Mouse (Mus musculus) intestine, embryonic 15.5 days (tissue): ENCODE data around the gene Mmd. TPM values are rescaled to one million over a fixed set of nuclear protein-coding genes. Genes with fewer than 3 reads are reported as not detected.
A peak's percentile ranks its signal among the peaks of the same experiment; 100 is the strongest.

Experiments
- ATAC-seq: fragments of 200-750 bp; cut with Nextera tagmentation; 2 replicates; pipeline ENCODE4 v1.8.0; 2017; ENCODE audit warnings: moderate TSS enrichment, moderate library complexity
- H3K27ac ChIP-seq: fragments of 300-500 bp; sonication (generic); 2 replicates; pipeline ENCODE4 v1.5.1; 2015; ENCODE audit warnings: mild to moderate bottlenecking, inconsistent platforms
- H3K27me3 ChIP-seq: fragments of 300-500 bp; sonication (generic); replicated peaks from 2 replicates; pipeline ENCODE4 v1.6.1; 2015; ENCODE audit warnings: inconsistent platforms
- H3K36me3 ChIP-seq: fragments of 300-500 bp; sonication (generic); 2 replicates; pipeline ENCODE4 v1.6.1; 2015; ENCODE audit warnings: inconsistent platforms
- H3K4me1 ChIP-seq: fragments of 300-500 bp; sonication (generic); replicated peaks from 2 replicates; pipeline ENCODE4 v1.6.1; 2015; ENCODE audit warnings: inconsistent platforms
- H3K4me2 ChIP-seq: fragments of 300-500 bp; sonication (generic); replicated peaks from 2 replicates; pipeline ENCODE4 v1.6.1; 2015; ENCODE audit warnings: mild to moderate bottlenecking, inconsistent platforms
- H3K4me3 ChIP-seq: fragments of 300-500 bp; sonication (generic); replicated peaks from 2 replicates; pipeline ENCODE4 v1.5.1; 2015; ENCODE audit warnings: inconsistent platforms
- H3K9ac ChIP-seq: fragments of 300-500 bp; sonication (generic); 2 replicates; pipeline ENCODE4 v1.6.1; 2015; ENCODE audit warnings: inconsistent platforms
- H3K9me3 ChIP-seq: fragments of 300-500 bp; sonication (generic); 2 replicates; pipeline ENCODE4 v1.6.1; 2016; ENCODE audit warnings: inconsistent platforms
- WGBS: fragments of 180-500 bp; shearing (Covaris S2); methylation state at CpG from one replicate; pipeline ENCODE4 v1.1.7; 2015; 5-methylcytosine and 5-hydroxymethylcytosine counted together
- polyA plus RNA-seq: library from polyadenylated mRNA; unstranded; fragments of >200 nt; fragmentation: Nextera tagmentation; extraction: Ambion mirVana; gene quantifications from 2 replicates; pipeline ENCODE4 v1.2.1, GENCODE M21; 2015

Gene Mmd
- polyA plus RNA-seq, 1 experiment from 2014 or later = 52.6 TPM

GRCm38 (mm10) chr11:90251923-90252322 is 2.7 kb downstream of the Mmd start:
- no peaks in the 10 kb centered on the region for H3K36me3 ChIP-seq
- H3K27ac ChIP-seq = 0 out of 2 replicates have a peak overlapping the region, but pooled peaks have one; percentile 15
- ATAC-seq = 0 out of 2 replicates have a peak, but pooled peaks have one; percentile 8
- no peaks in the 10 kb centered on the region for H3K27me3 ChIP-seq
- H3K9me3 ChIP-seq = no peaks in the 10 kb centered on the region
- H3K4me2 ChIP-seq = peak overlapping the region; percentile 41
- peaks cover 24% of the 10 kb centered on the region; the same call in 1 of the 2 replicates for H3K4me1 ChIP-seq
- no peak overlapping the region for H3K4me3 ChIP-seq
- WGBS = 20% methylated on average over 2 of the region's 2 CpGs
- no peak overlapping the region for H3K9ac ChIP-seq

- peak overlapping the region; percentile 41 for H3K4me2 ChIP-seq
- H3K36me3 ChIP-seq = no peaks in the 10 kb centered on the region
- no peak overlapping the region for H3K4me3 ChIP-seq
- no peak for ATAC-seq
- no peaks in the 10 kb centered on the region for H3K27me3 ChIP-seq
- H3K9ac ChIP-seq = no peak overlapping the region
- peak overlapping the region; percentile 2; the same call in 1 of the 2 replicates for H3K27ac ChIP-seq
- 48% methylated on average over 8 of the region's 8 CpGs for WGBS
- H3K9me3 ChIP-seq = no peaks in the 10 kb centered on the region
- H3K4me1 ChIP-seq = peaks cover 26% of the 10 kb centered on the region; the same call in 1 of the 2 replicates
These were observed 3.1 kb downstream of the Mmd start for GRCm38 (mm10) chr11:90252366-90252765.

- H3K27me3 ChIP-seq = no peaks in the 10 kb centered on the region
- H3K9me3 ChIP-seq = no peaks in the 10 kb centered on the region
- H3K9ac ChIP-seq = no peak overlapping the region
- H3K4me2 ChIP-seq = no peak overlapping the region
- 83% methylated on average over 3 of the region's 3 CpGs for WGBS
- H3K27ac ChIP-seq = no peak overlapping the region
- peaks cover 32% of the 10 kb centered on the region; the same call in 1 of the 2 replicates for H3K4me1 ChIP-seq
- H3K4me3 ChIP-seq = no peak overlapping the region
- H3K36me3 ChIP-seq = no peaks in the 10 kb centered on the region
- no peak for ATAC-seq
These were observed 5.3 kb downstream of the Mmd start for GRCm38 (mm10) chr11:90254536-90254935.

GRCm38 (mm10) chr11:90255687-90256086 is 6.4 kb downstream of the Mmd start:
- Histone ChIP-seq H3K27ac (peak overlapping the region; percentile 62), H3K36me3 (peaks cover 10% of the 10 kb centered on the region; the same call in 1 of the 2 replicates), H3K4me1 (peaks cover 32% of the 10 kb centered on the region; the same call in 1 of the 2 replicates), H3K4me3 (no peak overlapping the region), H3K4me2 (no peak overlapping the region), H3K9me3 (no peaks in the 10 kb centered on the region), H3K27me3 (no peaks in the 10 kb centered on the region), H3K9ac (no peak overlapping the region)
- WGBS = 65% methylated on average over 6 of the region's 6 CpGs
- no peak; the same call in 1 of the 2 replicates for ATAC-seq

- no peak overlapping the region for H3K4me2 ChIP-seq
- H3K4me3 ChIP-seq = no peak overlapping the region
- peaks cover 26% of the 10 kb centered on the region; the same call in 1 of the 2 replicates for H3K4me1 ChIP-seq
- 42% methylated on average over 16 of the region's 16 CpGs for WGBS
- no peaks in the 10 kb centered on the region for H3K27me3 ChIP-seq
- H3K9me3 ChIP-seq = no peaks in the 10 kb centered on the region
- H3K27ac ChIP-seq = no peak overlapping the region
- no peak overlapping the region for H3K9ac ChIP-seq
- ATAC-seq = 0 out of 2 replicates have a peak, but pooled peaks have one; percentile 21
- peaks cover 16% of the 10 kb centered on the region for H3K36me3 ChIP-seq
These were observed 7.7 kb downstream of the Mmd start for GRCm38 (mm10) chr11:90256833-90257525.

GRCm38 (mm10) chr11:90258321-90258927 is 9.2 kb downstream of the Mmd start:
- peaks cover 20% of the 10 kb centered on the region for H3K36me3 ChIP-seq
- H3K4me3 ChIP-seq = no peak overlapping the region
- H3K9me3 ChIP-seq = no peaks in the 10 kb centered on the region
- no peak for ATAC-seq
- no peak overlapping the region for H3K27ac ChIP-seq
- H3K27me3 ChIP-seq = no peaks in the 10 kb centered on the region
- WGBS = 67% methylated on average over 10 of the region's 10 CpGs
- H3K9ac ChIP-seq = no peak overlapping the region
- H3K4me1 ChIP-seq = peaks cover 15% of the 10 kb centered on the region; the same call in 1 of the 2 replicates
- no peak overlapping the region for H3K4me2 ChIP-seq

- Histone ChIP-seq H3K27ac (no peak overlapping the region), H3K36me3 (peaks cover 22% of the 10 kb centered on the region), H3K4me3 (no peak overlapping the region), H3K9ac (no peak overlapping the region), H3K4me1 (peaks cover 15% of the 10 kb centered on the region; the same call in 1 of the 2 replicates), H3K9me3 (no peaks in the 10 kb centered on the region), H3K27me3 (no peaks in the 10 kb centered on the region), H3K4me2 (no peak overlapping the region)
- no peak for ATAC-seq
- 35% methylated on average over 4 of the region's 4 CpGs for WGBS
These were observed 9.8 kb downstream of the Mmd start for GRCm38 (mm10) chr11:90259071-90259470.

GRCm38 (mm10) chr11:90259826-90260225 is 10.6 kb downstream of the Mmd start:
- peaks cover 15% of the 10 kb centered on the region; the same call in 1 of the 2 replicates for H3K4me1 ChIP-seq
- H3K27ac ChIP-seq = no peak overlapping the region
- H3K4me3 ChIP-seq = no peak overlapping the region
- no peak overlapping the region for H3K4me2 ChIP-seq
- peaks cover 22% of the 10 kb centered on the region for H3K36me3 ChIP-seq
- no peaks in the 10 kb centered on the region for H3K9me3 ChIP-seq
- WGBS = 82% methylated on average over 9 of the region's 9 CpGs
- ATAC-seq = no peak
- H3K27me3 ChIP-seq = no peaks in the 10 kb centered on the region
- H3K9ac ChIP-seq = no peak overlapping the region

- no peak for ATAC-seq
These were observed 14.9 kb downstream of the Mmd start for GRCm38 (mm10) chr11:90264180-90264579.

GRCm38 (mm10) chr11:90265581-90265980 is 16.3 kb downstream of the Mmd start:
- ATAC-seq = no peak
- Histone ChIP-seq H3K36me3 (peaks cover 14% of the 10 kb centered on the region), H3K4me1 (peaks cover 7% of the 10 kb centered on the region; the same call in 1 of the 2 replicates), H3K9ac (no peak overlapping the region), H3K4me3 (no peak overlapping the region), H3K4me2 (no peak overlapping the region), H3K9me3 (no peaks in the 10 kb centered on the region), H3K27ac (no peak overlapping the region), H3K27me3 (no peaks in the 10 kb centered on the region)
- 91% methylated on average over 7 of the region's 7 CpGs for WGBS

More at GRCm38 (mm10) chr11:90264180-90264579, 14.9 kb downstream of the Mmd start:
- no peaks in the 10 kb centered on the region for H3K9me3 ChIP-seq
- no peak overlapping the region for H3K27ac ChIP-seq
- no peak overlapping the region for H3K4me3 ChIP-seq
- no peaks in the 10 kb centered on the region for H3K27me3 ChIP-seq
- peaks cover 22% of the 10 kb centered on the region for H3K36me3 ChIP-seq
- no peaks in the 10 kb centered on the region for H3K4me1 ChIP-seq
- no peak overlapping the region for H3K4me2 ChIP-seq
- H3K9ac ChIP-seq = no peak overlapping the region
- WGBS = 81% methylated on average over 11 of the region's 11 CpGs

- 53% methylated on average over 5 of the region's 5 CpGs for WGBS
- Histone ChIP-seq H3K27ac (no peak overlapping the region), H3K9ac (no peak overlapping the region), H3K9me3 (no peaks in the 10 kb centered on the region), H3K4me1 (peaks cover 7% of the 10 kb centered on the region; the same call in 1 of the 2 replicates), H3K4me2 (peak overlapping the region; percentile 23; the same call in 1 of the 2 replicates), H3K36me3 (no peaks in the 10 kb centered on the region; the same call in 1 of the 2 replicates), H3K27me3 (no peaks in the 10 kb centered on the region), H3K4me3 (no peak overlapping the region)
- peak; percentile 96 for ATAC-seq
These were observed 19.7 kb downstream of the Mmd start for GRCm38 (mm10) chr11:90268934-90269333.

- no peaks in the 10 kb centered on the region for H3K27me3 ChIP-seq
- no peak overlapping the region for H3K4me3 ChIP-seq
- no peaks in the 10 kb centered on the region for H3K9me3 ChIP-seq
- WGBS = 50% methylated on average over 18 of the region's 18 CpGs
- H3K27ac ChIP-seq = peak overlapping the region; percentile 32; the same call in 1 of the 2 replicates
- peak; percentile 91 for ATAC-seq
- no peak overlapping the region for H3K9ac ChIP-seq
- H3K4me2 ChIP-seq = peak overlapping the region; percentile 23; the same call in 1 of the 2 replicates
- H3K36me3 ChIP-seq = no peaks in the 10 kb centered on the region; the same call in 1 of the 2 replicates
- peaks cover 12% of the 10 kb centered on the region; the same call in 1 of the 2 replicates for H3K4me1 ChIP-seq
These were observed 20.3 kb downstream of the Mmd start for GRCm38 (mm10) chr11:90269398-90270123.
